Mouse (Mus musculus) brown adipose tissue, adult 24 weeks (tissue): Measurements from ENCODE around the gene Paox. TPM values are rescaled to one million over a fixed set of nuclear protein-coding genes. Genes with fewer than 3 reads are reported as not detected.

Experiments
- H3K27ac ChIP-seq: fragments of 200-500 bp; replicated peaks from 2 replicates; pipeline ENCODE4 v1.5.1; 2012; ENCODE audit warnings: low read depth, mild to moderate bottlenecking, low read length
- H3K4me1 ChIP-seq: fragments of 200-500 bp; 2 replicates; pipeline ENCODE4 v1.6.1; 2012; ENCODE audit warnings: low read length, mixed read lengths; ENCODE audit not compliant: control insufficient read depth, insufficient read depth, insufficient read length
- H3K4me3 ChIP-seq: fragments of 200-500 bp; 2 replicates; pipeline ENCODE4 v1.5.1; 2012; ENCODE audit warnings: low read depth, mild to moderate bottlenecking, low read length, moderate library complexity; ENCODE audit not compliant: insufficient read depth
- polyA plus RNA-seq: library from polyadenylated mRNA; stranded (reverse); fragments of >200 nt; gene quantifications from 2 replicates; pipeline ENCODE4 v1.2.4, GENCODE M21; 2012; ENCODE audit not compliant: missing spikeins, insufficient read depth, insufficient read length

The Paox gene
- polyA plus RNA-seq, 1 experiment = 45.3 TPM

GRCm38 (mm10) chr7:140179176-140179575 is 63.6 kb downstream of the Paox start:
- Histone ChIP-seq H3K4me3 (no peak overlapping the region), H3K4me1 (no peaks in the 10 kb centered on the region), H3K27ac (no peak overlapping the region)

GRCm38 (mm10) chr7:140180692-140181091 is 65.1 kb downstream of the Paox start:
- no peak overlapping the region for H3K27ac ChIP-seq
- H3K4me3 ChIP-seq = no peak overlapping the region
- H3K4me1 ChIP-seq = no peaks in the 10 kb centered on the region

- H3K4me3 ChIP-seq = no peak overlapping the region
- no peak overlapping the region for H3K27ac ChIP-seq
- H3K4me1 ChIP-seq = no peaks in the 10 kb centered on the region
These were observed 68.6 kb downstream of the Paox start for GRCm38 (mm10) chr7:140184206-140184605.

Other genes with a start within 250 kb of the Paox start
- 0.32 TPM in 1 of 2 replicates, not detected in the other for gene Kndc1, start 221.1 kb upstream of the Paox start, polyA plus RNA-seq
- not detected in 2 replicates for gene Utf1, start 172.0 kb upstream of the Paox start, polyA plus RNA-seq
- not detected in 2 replicates for gene 6430531B16Rik, start 137.0 kb upstream of the Paox start, polyA plus RNA-seq
- gene Adam8, start 123.2 kb upstream of the Paox start, polyA plus RNA-seq = 3.0 TPM in 1 of 2 replicates, not detected in the other
- gene Zfp511, start 79.4 kb upstream of the Paox start, polyA plus RNA-seq = 12.9 and 13.9 TPM in 2 replicates
- 8.6 and 9.1 TPM in 2 replicates for gene Tubgcp2, start 79.1 kb upstream of the Paox start, polyA plus RNA-seq
- gene Msx3, start 66.7 kb upstream of the Paox start, polyA plus RNA-seq = not detected in 2 replicates
- not detected in 2 replicates for gene Caly, start 33.3 kb upstream of the Paox start, polyA plus RNA-seq
- gene Prap1, start 22.4 kb upstream of the Paox start, polyA plus RNA-seq = not detected in 2 replicates
- 211 and 236 TPM in 2 replicates for gene Fuom, start 13.4 kb upstream of the Paox start, polyA plus RNA-seq
- gene Echs1, start 677 bp downstream of the Paox start, polyA plus RNA-seq = 1,018 and 1,090 TPM in 2 replicates
- 49.2 and 54.7 TPM in 2 replicates for gene Mtg1, start 21.8 kb downstream of the Paox start, polyA plus RNA-seq
- gene Sprn, start 39.1 kb downstream of the Paox start, polyA plus RNA-seq = not detected in 2 replicates
- gene Olfr522, start 49.0 kb downstream of the Paox start, polyA plus RNA-seq = not detected in 2 replicates
- gene Olfr523, start 57.4 kb downstream of the Paox start, polyA plus RNA-seq = not detected in 2 replicates
- not detected in 2 replicates for gene Olfr524, start 90.2 kb downstream of the Paox start, polyA plus RNA-seq
- not detected in 2 replicates for gene Cd163l1, start 102.5 kb downstream of the Paox start, polyA plus RNA-seq
- gene 5830411N06Rik, start 131.5 kb downstream of the Paox start, polyA plus RNA-seq = not detected in 2 replicates
- gene Olfr525, start 205.1 kb downstream of the Paox start, polyA plus RNA-seq = not detected in 2 replicates
- gene Olfr527, start 218.2 kb downstream of the Paox start, polyA plus RNA-seq = not detected in 2 replicates
- not detected in 2 replicates for gene Olfr60, start 245.9 kb downstream of the Paox start, polyA plus RNA-seq